Mouse (Mus musculus) G1E (cell line): ENCODE measurements around the gene Dars.

Experiments used
- CTCF ChIP-seq: IDR thresholded peaks from 2 replicates; pipeline ENCODE4 v1.5.1; 2012; ENCODE audit warnings: low read depth, low read length, inconsistent platforms, mixed read lengths
- GATA1 ChIP-seq: IDR thresholded peaks from 2 replicates; pipeline ENCODE4 v1.6.1; 2012; ENCODE audit warnings: borderline replicate concordance, low read length, inconsistent platforms, mixed read lengths
- GATA2 ChIP-seq: IDR thresholded peaks from 2 replicates; pipeline ENCODE4 v1.6.1; 2012; ENCODE audit warnings: low read depth, low read length, inconsistent platforms, borderline replicate concordance
- TAL1 ChIP-seq: conservative IDR thresholded peaks from 2 replicates; pipeline ENCODE4 v1.6.1; 2012; ENCODE audit warnings: low read depth, low read length, inconsistent platforms, mixed read lengths

DNA sequence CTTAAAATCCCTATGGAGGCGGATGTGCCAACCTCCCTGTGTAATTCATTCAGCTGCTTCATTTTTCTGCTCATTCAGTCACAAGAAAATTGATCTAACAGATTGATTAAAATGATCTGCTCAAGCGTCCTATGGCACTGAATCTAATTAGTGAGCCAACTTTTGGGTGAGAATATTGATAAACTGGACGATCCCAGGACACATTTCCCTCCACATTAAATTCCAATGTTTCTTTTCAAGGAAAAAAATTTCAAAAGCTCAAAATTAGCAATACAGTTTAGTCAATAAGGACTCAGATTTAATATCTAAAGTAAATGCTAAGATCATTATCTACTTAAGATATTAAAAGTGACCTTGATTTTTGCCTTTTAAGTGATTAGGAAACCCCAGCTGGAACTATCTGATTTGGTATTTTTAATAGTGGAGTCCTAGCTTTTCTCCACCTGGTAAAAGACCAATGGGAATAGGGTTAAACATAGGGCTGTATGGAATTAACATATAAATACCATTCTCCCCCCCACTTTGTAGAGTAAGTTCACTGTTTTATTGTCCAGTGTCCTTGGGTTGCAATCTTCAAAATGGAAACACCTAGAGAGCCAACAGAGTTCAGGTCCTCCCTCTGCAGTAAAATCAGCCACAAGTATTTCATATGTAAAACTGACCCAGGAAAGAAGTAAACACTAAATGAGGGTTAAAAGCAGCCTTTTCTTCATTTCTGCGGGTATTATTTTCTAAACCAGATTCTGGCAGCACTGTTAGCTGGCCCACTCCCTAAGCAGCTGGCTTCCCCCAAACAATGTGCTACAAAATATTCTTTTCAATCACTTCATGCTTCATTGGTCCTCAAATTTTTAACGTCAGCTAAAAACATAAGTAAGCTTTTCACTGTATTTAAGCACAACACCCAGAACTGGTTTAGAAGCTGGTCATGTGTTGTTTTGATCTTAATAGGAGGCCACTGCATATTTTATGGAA, 16.9 kb downstream of the Dars start:
- TF ChIP-seq TAL1 (no peak), GATA2 (no peak), CTCF (no peak), GATA1 (no peak)
